Mouse (Mus musculus) layer of hippocampus, adult 8-10 months (tissue): ENCODE measurements at regions not wholly inside any gene's neighbourhood (a gene's known extent, or its start where the extent isn't known, plus 50 kb on each side); places are given as distances from the start of the nearest gene placed in this dataset.

Experiments used
- DNase-seq, 2 experiments: peaks; one replicate each; pipeline ENCODE4 v3.0.0; 2022; ENCODE audit warnings: low spot score in 2 of 2

DNA sequence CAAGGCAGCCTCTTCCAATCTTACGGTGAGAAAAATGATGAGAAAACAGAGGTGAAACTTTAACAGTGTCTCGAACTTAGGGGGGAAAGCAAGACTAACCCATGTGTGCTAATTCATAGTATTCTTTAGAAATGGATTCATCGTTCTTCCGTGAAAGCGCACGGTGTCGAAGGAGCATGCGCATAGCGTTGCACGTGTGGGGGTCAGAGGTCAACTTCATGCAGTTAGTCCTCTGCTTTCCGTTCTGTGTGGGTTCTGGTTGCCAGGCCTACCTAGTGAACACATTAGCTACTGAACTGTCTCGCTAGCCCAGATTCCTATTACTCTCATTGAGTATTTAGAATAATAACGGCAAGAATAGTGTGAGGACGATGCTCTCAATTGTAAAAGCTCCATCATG lies 74.7 kb upstream of the Kcnk2 start:
- no peak for DNase-seq

DNA sequence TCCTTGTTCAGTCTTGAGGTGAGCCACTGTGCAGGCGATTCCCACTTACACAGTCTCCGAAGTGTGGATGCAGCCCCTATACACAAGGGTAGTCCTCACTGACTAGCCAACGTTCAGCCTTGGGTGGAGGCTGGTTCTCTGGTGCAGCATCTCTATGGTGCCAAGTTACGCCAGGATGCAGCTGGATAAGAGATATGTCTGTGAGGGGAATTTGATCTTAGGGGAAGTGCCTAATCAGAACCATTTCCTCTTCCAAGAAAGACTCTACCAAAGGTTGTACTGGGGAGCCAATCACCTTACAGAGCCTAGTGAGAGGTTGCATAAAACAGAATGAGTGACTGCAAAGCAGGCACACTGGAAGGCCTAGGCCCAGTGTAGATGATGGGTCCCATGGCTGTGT lies 71.0 kb upstream of the Kcnk2 start:
- no peak for DNase-seq

DNA sequence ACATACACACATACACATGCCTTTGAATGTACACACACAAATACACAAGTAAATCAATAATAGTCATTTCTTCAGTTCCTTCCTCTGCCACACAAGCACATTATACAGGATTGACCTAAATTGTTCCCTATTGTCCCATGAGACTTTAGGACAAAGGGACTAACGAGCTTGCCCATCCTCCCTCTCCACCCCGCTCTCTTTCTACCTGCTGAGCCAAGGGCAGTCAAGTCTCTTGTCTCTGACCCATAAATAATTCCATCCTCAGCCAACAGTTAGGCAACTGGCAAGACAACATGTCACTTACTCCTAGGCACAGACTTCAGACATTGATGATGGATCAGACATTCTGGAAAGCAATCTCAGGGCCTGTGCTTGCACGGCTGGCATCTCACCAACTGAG lies 56.3 kb upstream of the Kcnk2 start:
- no peak for DNase-seq
